Mouse (Mus musculus): ENCODE measurements around the gene Npb.

- TF ChIP-seq CTCF (IDR thresholded peaks at IDR 0.05; ENCODE audit: control insufficient read depth, insufficient read depth, low read length) (no peak), POLR2A (IDR thresholded peaks at IDR 0.05; ENCODE audit: borderline replicate concordance, control insufficient read depth, low read depth, low read length) (no peak)
Measured at GRCm38 (mm10) chr11:120571754-120572416, 36.4 kb upstream of the Npb start.
